Mouse (Mus musculus) testis, postnatal 14 days (tissue): ENCODE results near the gene Osbpl11.
A peak's percentile ranks its signal among the peaks of the same experiment; 100 is the strongest.
"Not testable (repeated sequence)": the region's sequence is repeated elsewhere in the genome, so short reads cannot be mapped to it uniquely, and the experiment has no call there.

ENCODE experiments used
- DNase-seq: peaks from one replicate; pipeline ENCODE4 v3.0.0; 2021; ENCODE audit warnings: low spot score

Osbpl11 gene

DNA sequence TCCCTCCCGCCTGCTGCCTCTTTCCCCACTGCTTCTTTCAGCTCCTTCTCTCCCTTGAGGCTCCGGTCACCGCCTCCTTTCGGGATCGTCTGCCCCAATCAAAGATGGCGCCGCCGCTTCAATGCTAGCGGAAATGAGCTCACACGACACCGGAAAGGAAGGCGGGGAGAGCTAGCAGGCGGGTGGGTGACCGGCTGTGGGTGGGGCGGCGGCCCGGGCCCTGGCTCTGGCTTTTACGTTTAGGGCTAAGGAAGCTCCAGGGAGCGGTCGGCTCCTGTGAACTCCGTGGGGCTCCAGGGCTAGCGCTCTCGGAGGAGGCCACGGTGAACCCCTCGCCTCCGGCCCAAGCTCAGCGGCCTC is at the start of gene Osbpl11:
Gene Osbpl11, plus strand, starts transcription at position 171 of the 360 bp plus-strand sequence.
- peak; percentile 96 for DNase-seq

DNA sequence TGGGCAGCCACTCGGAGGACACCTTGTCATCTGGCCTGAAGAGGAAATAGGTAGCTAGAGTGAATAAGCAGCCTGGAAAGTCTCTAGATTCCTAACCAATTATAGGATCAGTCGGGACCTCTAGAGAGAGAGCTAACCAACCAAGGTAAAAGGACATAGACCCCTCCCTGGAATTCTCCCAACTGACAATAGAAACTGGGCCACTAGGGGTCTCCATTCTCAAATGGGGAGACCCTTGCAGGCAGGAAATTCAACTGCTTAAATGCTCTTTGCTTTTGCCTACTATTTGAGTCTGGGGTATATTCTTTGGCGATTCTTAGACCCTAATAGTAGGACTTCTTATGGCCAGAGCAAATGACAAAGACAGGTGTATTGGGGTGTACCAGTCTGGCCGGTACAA is 49.7 kb upstream of the Osbpl11 start:
- no peak for DNase-seq

DNA sequence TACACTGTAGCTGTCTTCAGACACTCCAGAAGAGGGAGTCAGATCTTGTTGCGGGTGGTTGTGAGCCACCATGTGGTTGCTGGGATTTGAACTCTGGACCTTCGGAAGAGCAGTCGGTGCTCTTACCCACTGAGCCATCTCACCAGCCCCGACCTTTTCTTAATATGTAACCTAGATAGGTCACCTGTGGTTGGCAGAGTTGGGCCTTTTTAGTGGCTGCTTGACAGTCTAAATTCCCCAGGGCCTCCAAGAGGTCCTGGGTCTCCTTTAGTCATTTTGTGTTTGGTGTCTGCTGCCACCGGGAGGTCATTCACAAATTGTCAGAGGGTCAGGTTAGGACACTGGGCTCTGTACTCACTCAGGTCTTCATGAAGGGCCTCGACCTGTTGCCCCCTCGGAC is 45.8 kb upstream of the Osbpl11 start:
- not testable (repeated sequence) for DNase-seq

DNA sequence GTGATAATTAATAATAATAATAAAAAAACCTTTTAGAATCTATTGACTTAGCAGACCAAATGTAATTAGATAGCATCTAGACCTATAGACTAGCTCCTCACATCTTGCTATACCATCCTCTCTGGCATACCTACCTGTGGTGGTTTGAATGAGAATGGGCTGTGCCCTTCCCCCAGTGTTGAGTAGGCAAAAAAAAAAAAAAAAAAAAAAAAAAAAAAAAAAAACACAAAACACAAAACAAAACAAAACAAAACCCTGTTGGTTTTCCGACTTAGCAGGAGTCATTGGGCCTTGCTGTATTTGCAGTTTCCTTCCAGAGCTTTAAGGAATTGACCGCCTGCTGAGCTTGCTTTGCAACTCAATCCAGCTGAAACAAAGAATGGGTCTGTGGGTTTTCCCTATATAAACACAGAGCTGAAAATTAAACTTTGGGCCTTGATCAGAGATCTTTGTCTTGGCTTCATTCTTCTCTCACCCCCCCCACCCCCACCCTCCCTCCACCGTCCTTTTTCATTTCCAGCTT is 43.1 kb upstream of the Osbpl11 start:
- DNase-seq = no peak

DNA sequence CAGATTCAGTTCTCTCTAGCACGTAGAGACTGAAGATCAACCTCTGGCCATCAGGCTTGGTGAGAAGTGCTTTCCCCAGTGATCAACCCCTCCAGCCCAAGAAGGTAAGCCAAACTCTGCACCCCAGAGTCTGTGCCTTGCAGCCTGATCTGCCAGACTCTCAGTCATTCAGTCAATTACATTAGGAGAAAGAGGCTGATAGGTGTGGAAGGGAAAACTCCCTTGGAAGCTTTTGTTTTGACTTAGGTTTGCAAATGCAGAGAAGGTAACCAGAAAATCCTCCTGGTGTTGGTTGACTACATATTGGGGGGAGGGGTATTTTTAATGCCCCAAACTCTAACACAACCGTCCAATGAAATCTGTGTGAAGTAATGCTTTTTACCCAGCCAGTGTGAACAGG is 41.4 kb upstream of the Osbpl11 start:
- DNase-seq = no peak

DNA sequence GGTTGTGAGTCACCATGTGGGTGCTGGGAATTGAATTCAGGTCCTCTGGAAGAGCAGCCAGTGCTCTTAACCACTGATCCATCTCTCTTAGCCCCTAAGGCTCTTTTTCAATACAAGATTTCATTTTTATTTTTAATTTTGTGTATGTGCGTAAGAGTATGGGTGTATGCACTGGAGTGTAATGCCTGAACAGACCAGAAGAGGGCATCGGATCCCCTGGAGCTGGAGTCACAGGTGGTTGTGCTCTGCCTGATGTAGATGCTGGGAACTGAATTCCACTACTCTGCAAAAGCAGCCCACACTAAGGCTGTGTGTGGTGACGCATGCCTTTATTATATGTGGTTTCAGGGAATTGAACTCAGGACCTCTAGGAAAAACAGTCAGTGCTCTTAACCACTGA is 38.7 kb upstream of the Osbpl11 start:
- no peak for DNase-seq

DNA sequence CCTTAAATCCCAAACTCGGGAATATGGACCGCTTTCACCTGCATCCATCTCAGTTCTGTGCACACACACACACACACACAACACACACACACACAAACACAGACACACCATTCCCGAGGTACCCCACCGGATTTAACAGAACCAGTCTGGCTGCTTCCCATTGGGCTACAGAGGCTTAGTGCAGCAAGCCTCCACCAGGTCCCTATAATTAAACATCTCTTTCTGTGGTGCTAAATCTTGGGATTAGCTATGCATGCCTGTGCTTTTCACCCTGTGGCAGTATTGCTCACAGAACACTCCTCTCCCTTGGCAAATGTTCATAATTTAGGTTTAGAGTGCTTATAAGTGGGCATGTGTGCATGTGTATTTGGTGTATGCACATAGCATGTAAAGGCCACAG is 36.7 kb upstream of the Osbpl11 start:
- no peak for DNase-seq

DNA sequence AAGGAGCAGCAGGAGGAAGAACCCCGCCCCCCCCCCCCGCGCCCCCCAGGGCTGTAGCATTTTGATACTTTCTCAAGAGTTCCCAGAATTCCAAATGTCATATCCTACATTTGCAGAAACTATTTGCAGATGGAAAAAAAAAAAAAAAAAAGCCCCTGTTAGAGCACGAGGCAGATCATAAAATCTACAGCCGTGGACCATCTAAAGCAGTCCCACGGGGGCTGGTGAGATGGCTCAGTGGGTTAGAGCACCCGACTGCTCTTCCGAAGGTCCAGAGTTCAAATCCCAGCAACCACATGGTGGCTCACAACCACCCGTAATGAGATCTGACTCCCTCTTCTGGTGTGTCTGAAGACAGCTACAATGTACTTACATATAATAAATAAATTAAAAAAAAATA is 34.0 kb upstream of the Osbpl11 start:
- DNase-seq = not testable (repeated sequence)

DNA sequence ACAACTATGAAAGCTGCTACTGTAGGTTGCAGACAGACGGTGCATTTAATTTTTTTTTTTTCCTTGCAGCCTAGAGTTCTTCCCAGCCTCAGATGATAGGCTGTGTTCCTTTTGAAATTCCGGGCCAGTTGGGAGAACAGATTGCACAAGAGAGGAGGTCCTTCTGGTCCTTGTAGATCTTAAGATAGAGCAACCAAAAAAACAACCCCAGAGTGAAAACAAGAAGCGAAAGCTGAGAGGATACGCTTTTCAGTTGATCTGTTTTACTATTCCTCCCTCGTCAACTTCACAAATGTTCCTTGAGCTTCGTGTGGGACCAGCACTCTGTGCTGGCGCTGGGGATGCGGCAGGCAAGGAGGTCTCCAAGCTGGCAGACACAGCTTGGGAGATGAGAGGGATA is 33.3 kb upstream of the Osbpl11 start:
- no peak for DNase-seq

DNA sequence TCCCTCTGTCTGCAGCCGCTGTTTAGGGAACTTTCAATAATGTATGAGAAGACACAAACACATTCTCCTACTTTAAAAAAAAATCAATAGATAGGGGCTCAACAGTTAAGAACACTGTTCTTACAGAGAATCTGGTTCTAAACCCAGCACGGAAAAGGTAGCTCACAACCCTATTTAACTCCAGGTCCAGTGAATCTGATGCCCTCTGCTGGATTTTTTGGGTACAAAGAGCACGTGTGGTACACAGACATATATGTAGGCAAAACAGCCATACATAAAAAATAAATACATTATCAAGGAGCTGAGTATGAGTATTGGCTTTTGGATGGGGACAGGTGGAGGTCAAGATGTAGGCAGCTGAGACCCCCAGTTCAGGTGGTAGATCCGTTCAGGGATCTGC is 29.9 kb upstream of the Osbpl11 start:
- DNase-seq = no peak

DNA sequence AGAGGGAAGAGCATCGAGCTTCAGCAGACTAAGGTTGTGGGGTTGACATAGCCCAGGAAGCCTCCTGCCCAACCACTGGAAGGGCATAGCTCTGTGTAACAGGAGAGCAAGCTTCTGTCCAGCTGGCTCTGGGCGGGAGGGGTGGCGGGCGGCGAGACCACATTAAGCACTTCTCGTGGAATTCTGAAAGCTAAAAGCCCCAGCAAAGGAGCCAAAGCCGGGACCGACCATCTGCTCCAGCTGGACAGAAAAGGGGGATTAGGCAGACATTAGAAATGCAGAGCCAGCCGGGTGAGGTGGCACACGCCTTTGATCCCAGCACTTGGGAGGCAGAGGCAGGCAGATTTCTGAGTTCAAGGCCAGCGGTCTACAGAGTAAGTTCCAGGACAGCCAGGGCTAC is 26.9 kb upstream of the Osbpl11 start:
- DNase-seq = no peak

DNA sequence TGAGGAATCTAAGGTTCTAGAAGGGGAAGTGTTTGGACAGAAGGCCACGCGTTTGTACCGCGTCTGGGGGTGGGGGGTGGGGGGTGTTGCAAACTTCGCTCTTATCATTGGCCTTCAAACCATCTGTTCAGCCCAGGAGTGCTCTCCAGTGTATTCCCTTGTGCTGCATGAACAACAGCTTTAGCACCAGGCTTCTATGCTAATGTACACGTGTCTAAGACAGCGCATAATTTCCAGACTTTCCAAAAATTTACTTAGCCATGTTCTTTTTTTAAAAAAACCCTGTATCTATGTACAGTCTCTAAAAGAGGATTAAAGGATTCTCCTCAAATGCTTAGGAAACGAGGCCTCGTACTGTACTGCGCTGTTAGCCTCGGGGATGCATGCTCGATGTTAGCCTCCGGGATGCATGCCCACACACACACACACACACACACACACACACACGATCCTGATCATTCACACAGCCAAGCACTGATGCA is 26.2 kb upstream of the Osbpl11 start:
- no peak for DNase-seq

DNA sequence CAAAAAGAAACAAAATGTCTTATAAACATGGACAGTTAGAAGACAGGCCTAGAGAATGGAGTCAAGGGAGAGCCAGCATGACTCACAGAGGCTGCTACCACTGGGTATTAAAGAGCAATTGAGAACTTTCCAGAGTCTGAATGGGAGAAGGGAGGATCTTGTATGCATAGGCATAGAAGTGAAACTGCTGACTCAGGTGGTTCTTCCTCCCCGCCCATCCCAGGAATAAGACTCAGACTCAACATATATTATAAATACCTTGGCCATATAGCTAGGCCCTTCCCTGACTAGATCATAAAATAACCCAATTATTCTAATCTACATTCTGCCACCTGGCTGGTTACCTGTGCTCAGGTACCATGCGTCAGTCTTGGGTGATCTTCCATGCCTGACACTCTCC is 25.5 kb upstream of the Osbpl11 start:
- no peak for DNase-seq

DNA sequence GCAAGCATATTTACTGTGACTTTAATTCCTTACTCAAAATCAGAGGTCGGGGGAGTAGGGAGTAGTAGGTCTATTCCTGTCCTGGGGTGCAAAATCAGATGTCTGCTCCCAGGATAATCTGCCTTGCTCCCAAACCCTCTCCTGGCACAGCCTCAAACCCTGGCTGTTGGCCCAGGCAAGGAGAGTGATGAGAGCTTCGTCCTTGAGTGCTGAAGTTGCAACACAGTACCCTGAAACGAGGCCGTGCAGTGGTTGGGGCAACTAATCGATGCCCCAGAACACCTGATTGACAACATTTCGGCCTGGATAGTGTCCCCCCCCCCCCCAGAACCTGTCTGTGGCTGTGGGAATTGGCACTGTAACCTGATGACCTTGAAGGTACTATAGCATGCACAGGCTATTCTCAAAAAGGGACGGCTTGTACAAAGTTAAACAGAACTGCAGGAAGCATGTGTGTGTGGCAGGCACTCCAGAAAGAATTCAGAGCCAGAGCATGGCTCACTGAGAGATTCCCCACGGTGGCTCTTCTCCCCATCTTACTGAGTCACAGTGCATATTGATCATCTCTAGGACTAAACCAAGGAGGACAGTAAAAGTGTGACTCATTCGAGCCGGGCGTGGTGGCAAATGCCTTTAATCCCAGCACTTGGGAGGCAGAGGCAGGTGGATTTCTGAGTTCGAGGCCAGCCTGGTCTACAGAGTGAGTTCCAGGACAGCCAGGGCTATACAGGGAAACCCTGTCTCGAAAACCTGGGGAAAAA is 21.4 kb upstream of the Osbpl11 start:
- DNase-seq = peak; percentile 72

DNA sequence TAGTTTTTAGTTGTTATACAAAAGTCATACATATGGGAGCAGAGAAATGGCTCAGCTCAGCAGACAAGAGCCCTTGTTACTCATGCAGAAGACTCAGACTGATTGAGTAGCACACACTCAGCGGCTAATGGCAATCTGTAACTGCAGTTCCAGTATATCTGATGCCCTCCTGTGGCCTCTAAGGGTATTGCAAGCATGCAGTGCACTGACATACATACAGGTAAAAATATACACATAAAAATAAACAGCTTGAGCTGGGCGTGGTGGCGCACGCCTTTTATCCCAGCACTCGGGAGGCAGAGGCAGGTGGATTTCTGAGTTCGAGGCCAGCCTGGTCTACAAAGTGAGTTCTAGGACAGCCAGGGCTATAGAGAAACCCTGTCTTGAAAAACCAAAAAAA is 18.6 kb upstream of the Osbpl11 start:
- not testable (repeated sequence) for DNase-seq

DNA sequence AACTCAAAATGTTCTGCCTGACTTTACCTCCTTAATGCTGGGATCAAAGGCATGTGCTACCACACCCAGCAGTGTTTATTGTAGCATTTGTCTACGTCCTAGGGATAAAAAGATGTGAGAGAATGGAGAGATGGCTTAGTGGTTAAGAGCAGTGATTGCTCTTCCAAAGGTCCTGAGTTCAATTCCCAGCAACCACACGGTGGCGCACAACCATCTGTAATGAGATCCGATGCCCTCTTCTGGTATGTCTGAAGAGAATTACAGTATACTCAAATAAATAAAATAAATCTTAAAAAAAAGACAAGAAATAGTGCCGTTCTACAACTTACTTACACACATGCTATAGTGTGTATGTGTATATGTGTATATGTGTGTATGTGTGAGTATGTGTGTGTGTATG is 17.3 kb upstream of the Osbpl11 start:
- DNase-seq = no peak

DNA sequence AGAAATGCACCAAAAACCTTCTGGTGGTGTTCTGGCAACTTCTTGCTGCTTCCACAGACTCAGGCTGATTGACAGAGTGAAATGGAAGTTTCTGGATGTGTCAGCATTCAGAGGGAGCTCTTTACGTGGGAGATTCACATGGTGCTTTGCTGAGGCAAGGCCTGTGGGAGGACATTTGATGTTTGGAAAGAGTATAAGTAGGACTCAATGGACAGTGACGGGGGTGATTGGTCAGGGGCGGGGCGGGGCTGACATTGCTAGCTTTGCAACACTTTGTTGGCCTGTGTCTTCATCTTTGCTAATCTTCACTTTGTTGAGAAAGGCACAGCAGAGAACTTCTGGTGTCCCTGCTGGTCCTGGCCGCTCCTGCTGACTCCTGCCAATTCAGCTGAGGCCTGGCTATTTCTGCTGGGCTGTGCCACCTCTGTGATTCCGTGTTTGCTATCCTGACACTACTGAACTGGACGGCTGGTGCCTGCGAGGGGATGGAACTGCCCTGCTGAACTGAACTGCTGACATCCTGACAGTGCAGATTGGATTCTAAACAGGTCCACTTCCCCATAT is 15.3 kb upstream of the Osbpl11 start:
- DNase-seq = no peak

DNA sequence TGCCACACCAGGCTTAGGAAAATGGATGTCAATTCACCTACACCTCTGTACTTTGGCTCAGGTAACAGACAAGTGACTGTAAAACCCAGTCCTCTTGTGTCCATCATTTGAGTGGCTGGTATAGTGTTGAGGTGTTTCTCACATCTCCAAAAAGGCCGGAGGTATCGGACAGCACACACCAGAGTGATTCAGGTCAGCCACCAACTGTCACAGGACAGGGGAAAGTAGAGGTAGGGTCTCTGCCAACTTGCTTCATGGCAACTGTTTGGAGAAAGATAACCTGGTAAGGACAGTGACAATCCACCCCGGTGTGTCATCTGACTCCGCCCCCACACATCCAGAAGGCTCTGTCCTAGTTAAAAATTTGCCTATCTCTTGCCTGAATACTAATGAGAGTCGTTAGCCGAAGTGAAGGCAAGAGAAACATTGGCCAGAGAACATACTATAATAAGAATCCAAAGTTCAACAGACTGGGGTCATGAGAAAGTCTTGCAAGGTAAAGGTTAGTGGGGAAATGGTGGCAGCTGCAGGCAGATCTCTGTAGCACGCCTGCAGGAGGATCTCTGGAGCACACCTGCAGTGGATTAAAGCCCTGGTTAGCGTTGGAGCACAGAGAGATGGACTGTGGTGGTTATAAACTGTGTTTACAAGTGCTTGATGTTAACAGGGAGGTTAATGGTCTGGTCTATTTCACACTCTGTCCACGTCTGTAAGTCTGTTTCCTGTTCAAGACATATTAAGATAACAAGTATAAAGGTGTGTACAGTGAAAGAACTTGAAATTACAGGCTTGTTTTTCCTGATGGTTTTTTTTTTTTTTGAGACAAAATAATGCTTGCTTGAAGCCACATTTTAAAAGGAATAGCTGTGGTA is 13.9 kb upstream of the Osbpl11 start:
- no peak for DNase-seq

DNA sequence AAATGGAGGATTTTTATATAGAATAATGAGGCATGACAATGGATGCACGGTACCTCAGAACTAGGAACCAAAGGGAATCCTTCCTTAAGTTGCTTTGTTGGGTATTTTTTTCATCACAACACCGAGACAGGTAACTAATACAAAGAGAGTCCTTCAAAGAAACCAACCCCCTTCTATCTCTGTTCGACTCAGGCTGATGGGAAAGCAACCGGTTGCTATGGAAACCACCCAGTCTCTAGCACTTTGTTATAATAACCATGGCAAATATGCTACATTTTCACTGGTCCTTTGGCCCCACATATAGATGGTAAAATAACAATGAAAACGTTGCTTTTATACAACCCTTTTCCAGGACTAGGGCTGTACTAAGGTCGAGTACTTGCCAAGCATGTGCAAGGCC is 13.1 kb upstream of the Osbpl11 start:
- no peak for DNase-seq

DNA sequence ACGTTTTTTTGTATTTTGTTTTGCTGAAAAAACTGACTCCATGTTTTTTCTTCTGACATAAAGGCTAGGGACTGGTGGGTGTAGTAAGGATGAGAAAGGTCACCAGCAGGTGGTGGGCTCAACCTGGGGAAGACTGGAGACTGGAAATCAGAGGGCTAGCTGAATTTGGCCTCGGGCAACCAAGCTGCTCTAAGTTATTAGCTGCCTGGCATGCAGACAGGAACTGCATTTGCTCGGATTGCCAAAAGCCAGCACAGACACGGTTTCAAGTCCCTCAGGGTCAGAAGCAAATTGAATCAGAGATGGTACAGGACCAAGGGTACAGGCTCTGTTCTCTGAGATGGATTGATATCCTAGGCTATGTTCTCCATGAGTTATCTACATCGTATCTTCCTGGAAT is 11.7 kb upstream of the Osbpl11 start:
- no peak for DNase-seq

DNA sequence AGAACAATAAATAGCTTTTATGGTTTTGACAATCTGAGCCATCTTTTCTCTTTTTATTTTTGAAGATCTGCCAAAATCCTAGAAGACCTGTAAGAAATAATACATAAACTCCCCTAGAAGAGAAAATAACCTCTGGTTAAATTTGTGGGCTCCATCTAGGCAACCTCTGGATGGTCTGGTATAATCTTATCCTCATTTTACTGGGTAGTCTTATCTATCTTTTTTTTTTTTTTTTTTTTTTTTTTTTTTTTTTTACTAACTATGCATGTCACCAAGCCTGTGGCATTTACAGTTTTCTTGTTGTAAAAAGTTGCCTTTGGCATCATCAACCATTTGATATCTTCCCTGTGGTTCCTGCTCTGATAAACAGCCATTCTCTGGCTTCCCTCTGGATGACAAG is 10.2 kb upstream of the Osbpl11 start:
- no peak for DNase-seq

DNA sequence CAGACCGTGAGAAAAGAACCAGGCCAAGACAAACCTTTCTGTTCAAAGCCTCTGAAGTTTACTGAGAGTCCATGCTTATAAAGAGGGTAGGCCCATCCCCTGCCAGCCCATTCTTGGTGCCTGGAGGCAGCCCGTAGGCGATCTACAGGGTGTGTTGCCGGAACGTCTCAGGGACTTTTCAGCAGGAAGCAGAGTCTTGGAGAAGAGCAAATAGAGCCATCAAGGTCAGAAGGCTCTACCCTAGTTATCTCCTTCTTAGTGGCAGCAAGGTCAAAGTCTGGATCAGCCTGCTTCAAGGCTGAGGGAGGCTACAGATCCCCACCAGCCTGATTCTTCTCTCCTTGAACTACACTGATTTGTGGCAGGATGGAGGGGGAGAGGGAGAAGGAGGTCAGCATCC is 8.0 kb upstream of the Osbpl11 start:
- not testable (repeated sequence) for DNase-seq

DNA sequence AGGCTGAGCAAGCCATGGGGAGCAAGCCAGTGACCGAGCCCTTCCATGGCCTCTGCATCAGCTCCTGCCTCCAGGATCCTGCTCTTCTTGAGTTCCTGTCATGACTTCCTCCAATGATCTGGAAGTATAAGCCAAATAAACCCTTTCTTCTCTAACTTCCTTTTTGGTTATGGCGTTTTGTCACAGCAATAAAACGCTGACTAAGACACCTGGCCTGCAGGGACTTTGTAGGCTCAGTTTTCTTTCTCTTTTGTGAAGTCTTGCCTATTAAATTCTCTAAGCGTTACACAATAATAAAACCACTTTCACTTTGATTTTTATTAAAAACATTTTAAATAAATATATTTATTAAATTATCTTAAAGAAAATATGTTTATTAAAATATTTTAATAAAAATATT is 7.1 kb upstream of the Osbpl11 start:
- no peak for DNase-seq
